Mouse (Mus musculus): ENCODE data around the gene Map4k4.

- TF ChIP-seq FLI1 (IDR thresholded peaks at IDR 0.05; ENCODE audit: low read length) (no peak), GATA1 (IDR thresholded peaks at IDR 0.05; ENCODE audit: borderline replicate concordance, low read length) (no peak)
Measured at GRCm38 (mm10) chr1:40055963-40056362, 155.2 kb downstream of the Map4k4 start.

All from megakaryocyte, embryonic 14.5 days (primary cell).